Mouse (Mus musculus): ENCODE measurements at regions not wholly inside any gene's neighbourhood (a gene's known extent, or its start where the extent isn't known, plus 50 kb on each side); places are given as distances from the start of the nearest gene placed in this dataset.

DNA sequence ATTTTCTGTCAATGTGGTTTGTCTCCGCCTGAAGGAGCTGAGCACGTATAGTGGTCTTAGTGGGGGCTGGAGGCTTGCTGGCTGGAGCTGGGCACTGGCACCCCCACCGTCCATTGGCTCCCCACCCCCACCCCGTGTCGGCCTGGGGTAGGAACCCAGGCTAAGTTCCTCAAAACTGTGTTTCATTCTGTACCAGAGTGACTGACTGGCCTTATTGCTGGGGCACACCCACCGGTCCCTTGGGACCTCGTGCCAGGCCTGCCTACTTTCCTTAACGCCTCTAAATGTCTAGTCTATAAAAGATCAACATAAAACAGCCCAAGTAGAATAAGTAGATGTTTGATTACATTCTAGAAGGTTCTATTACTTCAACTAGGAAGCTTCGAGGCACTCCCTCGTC, 110.8 kb downstream of the Edn3 start:
- TF ChIP-seq GATA1 (IDR thresholded peaks at IDR 0.05; ENCODE audit: borderline replicate concordance, low read length), result no peak
- TF ChIP-seq FLI1 (IDR thresholded peaks at IDR 0.05; ENCODE audit: low read length), result no peak
